Mouse (Mus musculus) liver, postnatal 0 days (tissue): ENCODE results near the gene Pde4dip.

ENCODE experiments used
- CTCF ChIP-seq: sonication (generic); IDR thresholded peaks from 2 replicates; pipeline ENCODE4 v1.5.1; 2016; ENCODE audit warnings: antibody characterized with exemption, low read depth
- EP300 ChIP-seq: IDR thresholded peaks from 2 replicates; pipeline ENCODE4 v1.6.1; 2016; ENCODE audit warnings: antibody characterized with exemption, low read depth, mild to moderate bottlenecking

GRCm38 (mm10) chr3:97742841-97743240 is 145.7 kb downstream of the Pde4dip start:
- TF ChIP-seq CTCF (no peak), EP300 (no peak)
